Mouse (Mus musculus) midbrain, embryonic 12.5 days (tissue): Measurements from ENCODE around the gene Hist1h4i. TPM values are rescaled to one million over a fixed set of nuclear protein-coding genes. Genes with fewer than 3 reads are reported as not detected.
"Not testable (repeated sequence)": the region's sequence is repeated elsewhere in the genome, so short reads cannot be mapped to it uniquely, and the experiment has no call there.

Experiments
- ATAC-seq: fragments of 200-750 bp; cut with Nextera tagmentation; 2 replicates; pipeline ENCODE4 v1.8.0; 2017; ENCODE audit warnings: low read depth, moderate TSS enrichment, moderate library complexity; ENCODE audit not compliant: low FRiP score
- H3K27ac ChIP-seq: fragments of 300-500 bp; sonication (generic); replicated peaks from 2 replicates; pipeline ENCODE4 v1.5.1; 2016; ENCODE audit warnings: mild to moderate bottlenecking
- H3K27me3 ChIP-seq: fragments of 300-500 bp; sonication (generic); 2 replicates; pipeline ENCODE4 v1.6.1; 2016; ENCODE audit warnings: mild to moderate bottlenecking
- H3K36me3 ChIP-seq: fragments of 300-500 bp; sonication (generic); 2 replicates; pipeline ENCODE4 v1.6.1; 2016
- H3K4me1 ChIP-seq: fragments of 300-500 bp; sonication (generic); 2 replicates; pipeline ENCODE4 v1.6.1; 2016
- H3K4me2 ChIP-seq: fragments of 300-500 bp; sonication (generic); replicated peaks from 2 replicates; pipeline ENCODE4 v1.6.1; 2016; ENCODE audit warnings: mild to moderate bottlenecking, moderate library complexity
- H3K4me3 ChIP-seq: fragments of 300-500 bp; sonication (generic); 2 replicates; pipeline ENCODE4 v1.5.1; 2016; ENCODE audit warnings: mild to moderate bottlenecking
- H3K9ac ChIP-seq: fragments of 300-500 bp; sonication (generic); replicated peaks from 2 replicates; pipeline ENCODE4 v1.6.1; 2016; ENCODE audit warnings: mild to moderate bottlenecking, moderate library complexity
- H3K9me3 ChIP-seq: fragments of 300-500 bp; sonication (generic); 2 replicates; pipeline ENCODE4 v1.6.1; 2016; ENCODE audit warnings: mild to moderate bottlenecking
- WGBS: fragments of 180-500 bp; shearing (Covaris S2); methylation state at CpG from one replicate; pipeline ENCODE4 v1.1.7; 2016; 5-methylcytosine and 5-hydroxymethylcytosine counted together
- polyA plus RNA-seq: library from polyadenylated mRNA; unstranded; fragments of >200 nt; fragmentation: Nextera tagmentation; extraction: Ambion mirVana; gene quantifications from 2 replicates; pipeline ENCODE4 v1.2.1, GENCODE M21; 2016

Hist1h4i gene
- polyA plus RNA-seq, 1 experiment from 2014 or later = 34.4 TPM

- ATAC-seq = peak; percentile 21; the same call in 1 of the 2 replicates
- H3K9ac ChIP-seq = peak overlapping the region; percentile 54; the same call in 1 of the 2 replicates
- H3K27ac ChIP-seq = peak overlapping the region; percentile 78
- H3K4me2 ChIP-seq = peak overlapping the region; percentile 60
- H3K4me1 ChIP-seq = peaks cover 21% of the 10 kb centered on the region
- peak overlapping the region; percentile 40 for H3K4me3 ChIP-seq
- 1% methylated on average over 11 of the region's 14 CpGs for WGBS
- no peaks in the 10 kb centered on the region for H3K27me3 ChIP-seq
- no peaks in the 10 kb centered on the region for H3K36me3 ChIP-seq
- H3K9me3 ChIP-seq = no peaks in the 10 kb centered on the region
These were observed 2.6 kb upstream of the Hist1h4i start for GRCm38 (mm10) chr13:22043503-22044431.

- not testable (repeated sequence) for H3K9me3 ChIP-seq, H3K27me3 ChIP-seq, H3K36me3 ChIP-seq
- H3K9ac ChIP-seq = peak within 1 kb of the TSS; percentile 61
- peak within 1 kb of the TSS; percentile 93 for H3K27ac ChIP-seq
- peaks cover 21% of the 10 kb centered on the region for H3K4me1 ChIP-seq
- H3K4me2 ChIP-seq = peak within 1 kb of the TSS; percentile 65
- peak; percentile 92 for ATAC-seq
- under 1% methylated on average over 35 of the region's 80 CpGs for WGBS
- peak within 1 kb of the TSS; percentile 41 for H3K4me3 ChIP-seq
These were observed 1.7 kb upstream of the Hist1h4i start, which contains the start of the genes Hist1h2ag and Hist1h2bj for GRCm38 (mm10) chr13:22042568-22043502. Hist1h2ag (minus strand) TSS chr13:22042944. Hist1h2bj (plus strand) TSS chr13:22043214.

GRCm38 (mm10) chr13:22041651-22042567 is 747 bp upstream of the Hist1h4i start:
- H3K9me3 ChIP-seq = no peaks in the 10 kb centered on the region
- H3K4me1 ChIP-seq = peaks cover 21% of the 10 kb centered on the region
- WGBS = 1% methylated on average over 13 of the region's 13 CpGs
- no peaks in the 10 kb centered on the region for H3K36me3 ChIP-seq
- H3K4me2 ChIP-seq = peak overlapping the region; percentile 65
- H3K9ac ChIP-seq = peak overlapping the region; percentile 61
- no peaks in the 10 kb centered on the region for H3K27me3 ChIP-seq
- no peak for ATAC-seq
- peak overlapping the region; percentile 93 for H3K27ac ChIP-seq
- peak overlapping the region; percentile 41 for H3K4me3 ChIP-seq

DNA sequence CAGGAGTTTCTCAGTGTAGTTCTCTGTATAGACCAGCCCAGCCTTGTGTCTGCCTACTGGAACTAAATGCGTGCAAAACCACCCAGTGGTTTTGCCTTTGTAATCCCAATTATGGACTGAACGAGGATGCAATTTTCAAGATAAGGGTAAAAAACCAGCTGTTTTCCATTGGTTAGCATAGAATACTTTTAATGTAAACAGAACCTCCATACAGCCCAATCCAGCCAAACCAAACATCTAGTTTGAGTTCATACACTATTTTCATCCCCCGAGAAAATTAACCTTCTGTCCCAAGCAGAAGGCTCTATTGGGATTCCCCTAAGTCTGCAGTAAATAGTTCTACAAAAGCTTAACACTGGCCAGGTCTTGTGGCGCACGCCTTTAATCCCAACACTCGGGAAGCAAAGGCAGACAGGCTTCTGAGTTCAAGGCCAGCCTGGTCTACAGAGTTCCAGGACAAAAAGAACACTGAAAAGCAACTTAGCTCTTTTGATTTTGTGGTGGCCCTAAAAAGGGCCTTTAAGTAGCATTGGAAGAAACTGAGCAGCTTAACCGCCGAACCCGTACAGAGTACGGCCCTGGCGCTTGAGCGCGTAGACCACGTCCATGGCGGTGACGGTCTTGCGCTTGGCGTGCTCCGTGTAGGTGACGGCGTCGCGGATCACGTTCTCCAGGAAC is 559 bp downstream of the Hist1h4i start:
- peak overlapping the region; percentile 65 for H3K4me2 ChIP-seq
- peaks cover 29% of the 10 kb centered on the region for H3K4me1 ChIP-seq
- H3K27ac ChIP-seq = peak overlapping the region; percentile 89
- under 1% methylated on average over 24 of the region's 24 CpGs for WGBS
- peak; percentile 4; the same call in 1 of the 2 replicates for ATAC-seq
- H3K4me3 ChIP-seq = peak overlapping the region; percentile 44
- H3K36me3 ChIP-seq = no peaks in the 10 kb centered on the region
- no peaks in the 10 kb centered on the region for H3K9me3 ChIP-seq
- H3K27me3 ChIP-seq = no peaks in the 10 kb centered on the region
- peak overlapping the region; percentile 47 for H3K9ac ChIP-seq

DNA sequence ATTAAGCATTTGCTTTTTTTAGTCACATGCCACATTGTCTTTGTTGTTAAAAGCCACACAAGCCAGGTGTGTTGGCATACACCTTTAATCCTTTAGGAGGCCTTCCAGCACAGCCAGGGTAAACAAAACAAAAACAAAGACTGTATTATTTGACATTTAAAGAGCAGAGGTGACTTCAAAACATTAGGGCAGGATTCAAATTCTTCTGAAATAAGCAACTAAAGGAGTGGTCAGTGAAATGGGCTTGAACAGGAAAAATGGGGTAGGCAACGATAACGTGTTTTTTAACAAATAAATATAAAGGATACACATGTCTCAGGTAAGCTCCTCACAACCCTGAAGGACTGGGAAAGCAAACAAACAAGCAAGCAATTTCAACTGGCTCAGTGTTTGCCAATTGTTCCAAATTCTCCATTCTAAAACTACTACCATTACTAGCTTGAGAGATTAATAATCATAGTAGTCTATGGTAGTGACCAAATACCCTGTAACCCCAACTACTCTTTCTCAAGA is 1.2 kb downstream of the Hist1h4i start:
- H3K4me2 ChIP-seq = peak overlapping the region; percentile 65
- peak overlapping the region; percentile 47 for H3K9ac ChIP-seq
- 10% methylated on average over 2 of the region's 2 CpGs for WGBS
- H3K27ac ChIP-seq = peak overlapping the region; percentile 89
- H3K4me3 ChIP-seq = peak overlapping the region; percentile 44
- H3K36me3 ChIP-seq = no peaks in the 10 kb centered on the region
- H3K9me3 ChIP-seq = no peaks in the 10 kb centered on the region
- H3K27me3 ChIP-seq = no peaks in the 10 kb centered on the region
- ATAC-seq = no peak
- peaks cover 29% of the 10 kb centered on the region for H3K4me1 ChIP-seq

GRCm38 (mm10) chr13:22039364-22039763 is 1.8 kb downstream of the Hist1h4i start:
- no peaks in the 10 kb centered on the region for H3K27me3 ChIP-seq
- H3K4me3 ChIP-seq = no peak overlapping the region
- WGBS = 63% methylated on average over 5 of the region's 5 CpGs
- H3K4me2 ChIP-seq = no peak overlapping the region
- no peaks in the 10 kb centered on the region for H3K9me3 ChIP-seq
- H3K36me3 ChIP-seq = no peaks in the 10 kb centered on the region
- H3K27ac ChIP-seq = 0 out of 2 replicates have a peak overlapping the region, but pooled peaks have one; percentile 89
- H3K9ac ChIP-seq = no peak overlapping the region
- ATAC-seq = no peak
- H3K4me1 ChIP-seq = peaks cover 34% of the 10 kb centered on the region

DNA sequence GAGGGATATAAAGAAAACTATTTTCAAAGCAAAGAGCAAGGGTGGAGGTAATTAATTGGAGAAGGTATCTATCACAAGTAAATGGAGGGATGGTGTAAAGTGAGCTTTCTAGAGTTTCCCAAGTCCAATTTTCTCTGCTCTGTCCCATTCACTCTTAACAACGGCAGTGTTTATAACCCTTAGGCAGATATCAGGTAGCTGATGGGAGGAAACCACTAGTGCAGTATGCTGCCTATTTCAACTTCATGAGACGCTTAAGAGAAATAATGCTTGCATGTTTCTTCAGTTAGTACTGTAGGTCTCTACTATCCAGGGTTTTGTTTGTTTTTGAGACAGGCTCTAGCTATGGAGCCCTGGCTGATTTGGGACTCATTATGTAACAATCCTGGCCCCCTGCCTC is 3.7 kb downstream of the Hist1h4i start:
- ATAC-seq = no peak
- Histone ChIP-seq H3K27me3 (no peaks in the 10 kb centered on the region), H3K4me2 (0 out of 2 replicates have a peak overlapping the region, but pooled peaks have one; percentile 11), H3K9ac (no peak overlapping the region), H3K27ac (peak overlapping the region; percentile 22), H3K9me3 (no peaks in the 10 kb centered on the region), H3K4me3 (no peak overlapping the region), H3K4me1 (peaks cover 36% of the 10 kb centered on the region), H3K36me3 (no peaks in the 10 kb centered on the region)
- 84% methylated on average over 2 of the region's 2 CpGs for WGBS

- H3K27me3 ChIP-seq = no peaks in the 10 kb centered on the region
- H3K4me3 ChIP-seq = 0 out of 2 replicates have a peak overlapping the region, but pooled peaks have one; percentile 38
- H3K4me2 ChIP-seq = peak overlapping the region; percentile 67
- peak overlapping the region; percentile 83 for H3K27ac ChIP-seq
- ATAC-seq = no peak
- 53% methylated on average over 3 of the region's 3 CpGs for WGBS
- H3K4me1 ChIP-seq = peaks cover 32% of the 10 kb centered on the region
- no peaks in the 10 kb centered on the region for H3K9me3 ChIP-seq
- H3K9ac ChIP-seq = no peak overlapping the region; the same call in 1 of the 2 replicates
- no peaks in the 10 kb centered on the region for H3K36me3 ChIP-seq
These were observed 4.2 kb downstream of the Hist1h4i start for GRCm38 (mm10) chr13:22036986-22037385.

- H3K27ac ChIP-seq = peak overlapping the region; percentile 83
- H3K4me1 ChIP-seq = peaks cover 30% of the 10 kb centered on the region
- no peaks in the 10 kb centered on the region for H3K9me3 ChIP-seq
- peak overlapping the region; percentile 67 for H3K4me2 ChIP-seq
- H3K4me3 ChIP-seq = peak overlapping the region; percentile 38
- H3K27me3 ChIP-seq = no peaks in the 10 kb centered on the region
- peak overlapping the region; percentile 54 for H3K9ac ChIP-seq
- ATAC-seq = peak; percentile 25
- no peaks in the 10 kb centered on the region for H3K36me3 ChIP-seq
- WGBS = 2% methylated on average over 22 of the region's 23 CpGs
These were observed 4.8 kb downstream of the Hist1h4i start for GRCm38 (mm10) chr13:22036149-22036956.
